Mouse (Mus musculus) embryonic fibroblast, embryonic 13.5 days (primary cell): Measurements from ENCODE around the gene Masp1.

Experiments
- CTCF ChIP-seq: IDR thresholded peaks from 2 replicates; pipeline ENCODE4 v1.5.1; 2011; ENCODE audit warnings: mild to moderate bottlenecking, control low read depth, low read length, moderate library complexity, borderline replicate concordance; ENCODE audit not compliant: insufficient read depth
- POLR2A ChIP-seq: IDR thresholded peaks from 2 replicates; pipeline ENCODE4 v1.6.1; 2011; ENCODE audit warnings: low read depth, mild to moderate bottlenecking, control low read depth, low read length, moderate library complexity

- no peak for TF ChIP-seq CTCF
- TF ChIP-seq POLR2A: no peak
These were observed 90.6 kb downstream of the Masp1 start for GRCm38 (mm10) chr16:23429991-23430390.
